Mouse (Mus musculus): ENCODE data around the gene Btbd7. TPM values are rescaled to one million over a fixed set of nuclear protein-coding genes. Genes with fewer than 3 reads are reported as not detected.

The Btbd7 gene
- 10 to 100 TPM; 52.5 to 54.0 TPM for total RNA-seq (2021)
- long read RNA-seq, experiment 1, partial matches to known transcripts = 0 of 3 reads
- long read RNA-seq, experiment 1, other reads (novel, unspliced or antisense) = 3 of 3 reads
- long read RNA-seq, experiment 2, partial matches to known transcripts = 14 of 19 reads
- long read RNA-seq, experiment 2, other reads (novel, unspliced or antisense) = 5 of 19 reads

DNA sequence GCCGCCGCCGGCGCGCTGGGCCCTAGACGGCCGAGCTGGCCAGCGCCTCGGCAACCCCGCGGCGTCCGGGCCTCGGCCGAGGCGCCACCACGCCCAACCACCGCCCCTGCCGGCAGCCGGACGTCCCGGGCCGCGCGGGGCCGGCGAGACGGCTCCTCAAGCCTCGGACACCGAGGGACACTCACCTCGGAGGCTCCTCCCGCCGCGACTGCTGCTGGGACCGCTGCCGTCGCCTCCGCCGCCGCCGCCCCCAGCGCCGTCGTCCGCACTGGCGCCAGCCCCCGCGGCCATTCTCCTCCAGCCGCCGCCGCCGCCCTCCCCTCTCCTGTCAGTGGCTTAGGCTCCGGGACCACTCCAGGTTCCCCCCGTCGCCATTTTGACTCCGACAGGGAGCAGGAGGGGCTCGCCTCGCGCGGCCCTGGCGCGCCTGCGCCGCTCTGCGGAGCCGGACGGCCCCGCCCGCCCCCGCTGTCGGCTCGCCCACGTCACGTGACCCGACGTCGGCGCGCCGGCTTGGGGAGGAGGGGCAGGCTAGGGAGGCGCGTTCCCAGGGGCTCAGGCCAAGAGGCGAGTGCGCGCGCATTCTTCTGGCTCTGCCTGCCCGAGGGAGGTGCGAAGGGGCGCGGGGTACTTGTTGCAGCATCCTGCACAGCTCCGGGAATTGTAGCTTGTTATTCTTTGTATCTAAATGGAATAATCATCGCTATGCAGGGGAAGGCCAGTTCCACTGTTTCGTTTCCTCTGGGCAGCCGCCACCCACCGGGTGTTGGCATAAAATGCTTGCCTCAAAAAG lies at the start of gene Btbd7:
Btbd7 (minus strand) TSS at position 441 of the 793 bp plus-strand sequence.
- peak; percentile 94 to 97 for DNase-seq (ENCODE audit: low spot score in 2 of 2)

GRCm38 (mm10) chr12:102916073-102916472 lies 37.8 kb upstream of the Btbd7 start:
- no peak for DNase-seq (ENCODE audit: low spot score in 2 of 2)

DNA sequence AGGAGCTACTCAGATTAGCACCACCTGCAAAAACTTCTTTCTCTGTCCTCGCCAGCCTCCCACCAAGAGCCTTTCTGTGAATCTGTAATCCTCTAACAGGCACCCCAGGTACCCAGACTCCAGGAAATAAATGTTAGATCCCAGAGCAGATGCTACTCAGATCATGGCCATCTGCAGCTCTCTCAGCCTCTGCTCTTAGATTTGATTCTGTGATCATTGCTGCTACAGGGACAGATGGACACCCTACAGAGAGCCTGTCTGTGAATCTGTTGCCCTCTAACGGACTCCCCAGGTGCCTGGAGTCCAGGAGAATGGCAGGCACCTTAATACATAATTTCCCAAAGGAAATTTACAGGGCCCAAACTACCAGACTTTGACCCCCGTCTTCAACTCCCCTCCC lies 29.9 kb upstream of the Btbd7 start:
- DNase-seq (ENCODE audit: low spot score in 2 of 2) = no peak

GRCm38 (mm10) chr12:102899091-102899490 lies 20.8 kb upstream of the Btbd7 start, which contains the start of gene Cox8c:
Gene Cox8c, plus strand, starts transcription at chr12:102899316.
- DNase-seq (ENCODE audit: low spot score in 2 of 2) = no peak

- DNase-seq (ENCODE audit: low spot score in 2 of 2) = no peak
Measured at GRCm38 (mm10) chr12:102888568-102888967, 10.3 kb upstream of the Btbd7 start.

DNA sequence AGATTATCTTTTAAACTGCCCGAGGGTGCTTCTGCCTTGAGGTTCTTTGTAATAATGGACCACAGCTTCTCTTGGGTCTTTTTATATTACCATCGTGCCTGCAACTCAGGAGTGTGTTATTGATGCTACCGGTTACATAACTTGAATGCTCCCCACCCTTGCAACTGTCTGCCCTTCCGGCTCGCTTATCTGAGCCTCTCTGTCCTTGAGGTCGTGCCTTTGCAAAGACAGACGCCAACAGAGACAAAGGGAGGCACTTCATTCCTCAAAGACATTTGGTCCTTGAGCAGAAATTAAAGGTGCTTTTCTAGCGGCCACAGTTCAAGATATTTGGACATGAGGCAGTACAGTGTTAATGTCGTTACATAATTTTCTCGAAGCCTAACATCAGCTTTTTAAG lies 9.1 kb upstream of the Btbd7 start:
- DNase-seq (ENCODE audit: low spot score in 2 of 2) = no peak

DNA sequence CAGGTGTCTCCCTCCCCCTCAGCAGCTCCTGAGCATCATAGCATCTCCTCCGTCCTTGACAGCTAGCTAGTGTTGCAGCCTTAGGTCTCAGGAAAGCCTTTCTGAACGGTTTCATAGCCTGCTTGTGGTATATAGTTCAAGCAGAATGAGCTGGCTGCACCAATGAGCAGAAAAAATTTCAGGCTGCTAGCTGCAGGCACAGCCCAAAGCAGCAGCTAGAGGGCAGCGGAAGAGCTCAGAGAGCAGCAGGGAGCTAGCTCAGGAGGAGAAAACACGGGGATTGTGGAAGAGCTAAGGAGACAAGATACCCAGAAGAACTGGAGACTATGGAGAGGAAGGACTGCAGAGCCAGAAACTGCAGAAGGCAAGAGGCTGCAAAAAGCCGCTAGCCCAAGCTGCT lies 7.5 kb upstream of the Btbd7 start:
- DNase-seq (ENCODE audit: low spot score in 2 of 2) = no peak

GRCm38 (mm10) chr12:102878901-102879300 lies 630 bp upstream of the Btbd7 start:
- DNase-seq (ENCODE audit: low spot score in 2 of 2) = no peak

GRCm38 (mm10) chr12:102877301-102878030 lies 805 bp downstream of the Btbd7 start:
- peak; percentile 18 to 21 for DNase-seq (ENCODE audit: low spot score in 2 of 2)

DNA sequence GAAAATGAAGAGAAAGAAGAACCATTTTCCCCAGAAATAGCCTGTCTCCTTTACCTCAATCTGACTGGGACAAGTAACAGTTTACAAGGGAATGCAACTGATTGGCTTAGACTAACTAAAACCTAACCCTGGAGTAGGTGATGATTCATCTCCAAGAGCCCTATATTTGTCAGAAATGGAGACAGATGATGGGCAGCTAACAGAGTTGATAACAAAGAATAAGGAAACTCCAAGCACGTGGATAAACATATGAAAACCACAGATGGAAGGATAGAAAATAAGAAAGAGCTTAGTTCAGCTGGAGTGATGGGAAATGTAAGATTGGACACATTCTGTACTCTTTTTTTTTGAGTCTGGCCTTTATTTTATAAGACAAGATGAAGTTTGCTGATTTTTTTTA lies 7.7 kb downstream of the Btbd7 start:
- no peak for DNase-seq (ENCODE audit: low spot score in 2 of 2)

DNA sequence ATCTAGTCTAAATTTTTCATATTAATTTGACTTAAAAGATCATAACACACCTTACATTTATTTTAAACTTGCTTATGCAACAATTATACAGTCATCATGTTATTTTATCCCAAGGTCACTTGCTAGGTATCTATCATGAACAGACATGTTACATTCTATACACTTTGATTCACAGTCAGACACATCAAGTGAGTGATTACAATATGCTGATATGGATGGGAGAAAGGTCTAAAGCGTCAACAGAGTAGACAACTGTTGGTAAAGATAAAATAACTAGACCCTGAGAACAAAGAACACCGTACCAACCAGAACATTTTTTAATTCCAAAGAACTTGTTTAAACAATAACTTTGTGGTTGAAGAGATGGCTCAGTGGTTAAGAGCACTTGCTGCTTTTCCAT lies 8.5 kb downstream of the Btbd7 start:
- no peak for DNase-seq (ENCODE audit: low spot score in 2 of 2)

GRCm38 (mm10) chr12:102860806-102861205 lies 17.5 kb downstream of the Btbd7 start:
- no peak for DNase-seq (ENCODE audit: low spot score in 2 of 2)

DNA sequence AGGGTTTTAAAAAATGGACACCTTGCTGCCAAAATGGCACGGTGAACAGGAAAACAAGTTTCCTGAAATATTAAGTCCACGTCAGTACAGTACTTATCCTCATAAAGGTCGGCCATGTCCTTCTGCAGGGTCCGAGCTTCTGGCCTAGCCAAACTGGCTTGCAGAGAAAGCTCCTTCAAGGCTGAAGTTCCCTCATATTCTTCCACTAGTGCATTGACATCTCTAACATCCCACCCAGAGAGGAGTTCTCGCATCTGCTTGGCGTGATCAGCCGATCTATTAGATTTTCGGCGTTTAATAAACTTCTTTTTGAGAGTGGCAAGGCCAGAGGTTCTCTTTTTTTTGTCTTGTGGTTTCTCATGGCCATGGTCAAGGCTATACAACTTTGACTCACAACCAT lies 40.0 kb downstream of the Btbd7 start:
- DNase-seq (ENCODE audit: low spot score in 2 of 2) = no peak

- DNase-seq (ENCODE audit: low spot score in 2 of 2) = no peak
Measured at GRCm38 (mm10) chr12:102832746-102833300, 45.4 kb downstream of the Btbd7 start.

GRCm38 (mm10) chr12:102831888-102832287 lies 46.4 kb downstream of the Btbd7 start:
- DNase-seq (ENCODE audit: low spot score in 2 of 2) = no peak

- no peak for DNase-seq (ENCODE audit: low spot score in 2 of 2)
Measured at GRCm38 (mm10) chr12:102827119-102827518, 51.2 kb downstream of the Btbd7 start.

GRCm38 (mm10) chr12:102826399-102826798 lies 51.9 kb downstream of the Btbd7 start:
- no peak for DNase-seq (ENCODE audit: low spot score in 2 of 2)

DNA sequence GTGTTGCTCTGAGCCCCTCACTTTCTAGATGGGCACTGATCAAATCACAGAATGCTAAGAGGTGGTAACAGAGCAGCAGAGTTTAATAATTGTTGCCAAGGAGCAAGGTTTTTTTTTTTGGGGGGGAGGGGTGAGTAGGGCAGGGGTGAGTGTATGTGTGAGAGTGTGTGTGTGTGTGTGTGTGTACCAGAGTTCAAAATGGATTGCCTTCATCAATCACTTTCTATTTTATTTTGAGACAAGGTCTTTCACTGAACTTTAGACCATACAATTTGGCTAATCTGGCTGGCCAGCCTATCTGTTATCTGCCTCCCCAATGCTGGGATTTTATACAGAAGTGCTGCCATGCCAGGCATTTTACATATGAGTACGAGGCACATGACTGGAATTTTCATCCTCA lies 63.4 kb downstream of the Btbd7 start:
- DNase-seq (ENCODE audit: low spot score in 2 of 2) = no peak

DNA sequence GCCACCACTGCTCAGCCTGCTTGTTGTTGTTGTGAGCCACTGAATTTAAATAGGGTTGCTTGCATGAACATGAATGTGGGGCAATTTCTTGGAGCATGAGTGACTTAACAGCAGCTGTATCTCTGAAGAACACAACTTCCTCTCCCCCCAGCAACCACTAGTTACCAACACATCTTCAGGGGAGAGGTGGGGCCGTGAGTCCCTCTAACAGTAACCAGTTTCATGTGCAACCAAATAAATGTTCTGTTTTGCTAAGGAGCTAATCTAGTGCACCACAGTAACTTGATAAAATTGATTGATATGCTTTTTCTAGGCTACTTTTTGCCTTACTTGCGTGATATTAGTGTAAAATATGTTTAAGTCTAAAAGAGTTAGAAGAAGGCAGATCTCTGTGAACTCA lies 78.7 kb downstream of the Btbd7 start:
- no peak for DNase-seq (ENCODE audit: low spot score in 2 of 2)

DNA sequence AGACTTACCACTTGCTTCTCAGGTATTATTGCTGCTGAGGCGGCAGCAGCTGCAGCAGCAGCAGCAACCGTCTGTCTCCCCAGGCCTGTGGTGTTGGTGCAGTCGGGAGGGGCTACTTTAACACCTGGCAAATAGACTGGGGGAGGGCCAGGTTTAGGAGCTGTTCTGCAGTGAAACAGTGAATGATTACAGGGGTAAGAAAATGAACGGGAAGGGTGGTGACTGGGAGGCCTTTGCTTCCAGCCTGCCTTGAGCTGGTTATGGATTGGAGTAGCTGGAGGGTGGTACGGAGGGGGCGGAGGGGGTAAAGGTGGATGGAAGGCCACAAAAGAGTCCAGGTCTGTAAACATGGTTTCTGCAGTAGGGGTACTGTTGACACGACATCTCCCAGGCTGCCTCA lies 90.3 kb downstream of the Btbd7 start:
- no peak for DNase-seq (ENCODE audit: low spot score in 2 of 2)

DNA sequence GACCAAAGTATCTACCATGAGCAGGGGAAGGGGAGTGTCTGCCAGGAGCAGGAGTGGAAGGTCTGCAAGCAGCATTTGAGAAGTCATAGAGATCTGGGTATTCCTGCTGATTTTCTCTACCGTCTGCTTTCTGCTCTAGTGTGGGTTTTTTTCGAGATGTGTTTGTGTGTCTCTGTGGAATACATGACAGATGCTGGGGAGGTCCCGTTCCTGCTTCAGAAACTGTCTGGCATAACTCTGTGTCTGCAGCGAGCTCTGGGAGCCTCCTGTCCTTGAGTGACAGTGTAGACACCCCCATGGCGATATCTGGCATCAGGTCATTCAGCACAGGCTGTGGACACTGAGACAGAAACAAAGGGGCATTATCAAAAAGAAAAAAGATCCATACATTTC lies 92.7 kb downstream of the Btbd7 start:
- DNase-seq (ENCODE audit: low spot score in 2 of 2) = no peak

Measured in adrenal gland, postnatal 4 days (tissue).